Mouse (Mus musculus): Measurements from ENCODE around the gene Smo.

Gene Smo

DNA sequence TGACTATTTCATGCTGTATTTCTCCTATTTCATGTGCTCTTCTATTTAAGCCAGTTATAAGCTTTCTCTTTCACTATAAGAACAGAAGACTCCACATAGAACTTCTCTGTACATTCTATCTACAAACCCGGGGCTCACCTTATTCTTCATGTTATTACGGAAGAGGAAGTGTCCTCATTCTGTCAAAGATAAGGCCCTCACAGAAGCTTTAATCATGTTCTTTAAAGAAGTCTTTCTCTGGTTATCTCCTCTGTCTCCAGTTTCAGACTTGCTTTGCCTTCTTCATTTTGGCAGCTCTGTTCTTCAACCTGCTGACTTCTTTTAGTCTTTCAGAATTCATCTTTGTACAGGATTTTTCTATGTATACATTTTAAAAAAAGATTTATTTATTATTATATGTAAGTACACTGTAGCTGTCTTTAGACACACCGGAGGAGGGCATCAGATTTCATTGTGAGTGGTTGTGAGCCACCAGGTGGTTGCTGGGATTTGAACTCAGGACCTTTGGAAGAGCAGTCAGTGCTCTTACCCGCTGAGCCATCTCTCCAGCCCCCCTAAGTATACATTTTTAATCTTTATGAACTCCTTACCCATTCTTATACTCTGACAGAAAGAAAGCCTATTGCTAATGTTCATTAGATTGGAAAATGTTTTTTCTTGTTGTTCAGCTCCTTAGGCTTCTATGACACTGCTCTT lies 41.4 kb downstream of the Smo start:
- DNase-seq (ENCODE audit: low spot score) = no peak

DNA sequence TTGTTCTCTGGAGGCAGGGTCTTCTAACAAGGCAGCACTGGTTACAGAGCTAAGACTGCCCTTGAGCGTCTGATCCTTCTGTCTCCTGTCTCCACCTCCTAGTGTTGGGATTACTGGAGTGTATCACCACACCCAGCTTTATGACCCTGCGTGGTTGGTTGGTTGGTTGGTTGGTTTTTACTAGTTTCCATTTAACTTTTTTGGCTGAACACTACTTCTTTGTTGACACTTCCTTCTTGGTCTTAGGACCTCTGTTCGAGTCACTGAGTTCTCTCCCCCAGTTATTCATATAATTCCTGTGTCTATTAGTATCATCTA lies 41.9 kb downstream of the Smo start:
- DNase-seq (ENCODE audit: low spot score) = no peak

DNA sequence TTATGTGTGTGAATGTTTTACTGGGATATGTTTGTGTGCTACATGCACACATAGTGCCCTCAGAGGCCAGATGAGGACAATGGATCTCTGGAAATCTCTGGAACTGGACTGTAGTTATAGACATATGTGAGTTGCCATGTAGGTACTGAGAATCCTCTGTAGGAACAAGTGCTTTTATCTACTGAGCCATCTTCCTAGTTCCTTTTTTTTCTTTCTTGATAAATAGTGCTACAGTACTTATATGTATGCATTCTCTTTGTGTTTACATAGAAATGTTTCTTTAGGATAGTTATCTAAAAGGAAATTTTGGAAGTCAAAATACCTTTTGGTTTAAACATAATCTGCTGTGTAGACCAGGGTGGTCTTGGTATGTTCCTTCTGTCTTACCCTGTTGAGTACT lies 44.8 kb downstream of the Smo start:
- DNase-seq (ENCODE audit: low spot score) = no peak

- DNase-seq (ENCODE audit: low spot score) = no peak
Observed at GRCm38 (mm10) chr6:29780571-29780970, 45.3 kb downstream of the Smo start.

DNA sequence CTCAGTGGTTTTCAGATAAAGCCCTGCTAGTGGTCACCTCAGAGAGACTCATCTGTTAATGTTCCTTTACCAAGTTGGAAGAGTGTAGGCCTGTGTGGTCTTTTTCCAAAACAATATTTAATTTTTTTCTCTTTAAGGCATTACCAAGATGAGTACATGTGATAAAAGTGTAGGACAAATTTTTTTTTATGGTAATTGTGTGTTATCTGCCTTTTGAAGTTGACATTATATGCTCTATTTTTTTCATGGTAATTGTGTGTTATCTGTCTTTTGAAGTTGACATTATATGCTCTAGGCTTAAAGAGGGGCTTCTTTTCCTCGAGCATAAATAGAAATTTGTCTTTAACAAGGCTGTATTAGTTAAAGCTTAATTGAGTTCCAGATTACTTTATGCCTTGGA lies 46.9 kb downstream of the Smo start:
- no peak for DNase-seq (ENCODE audit: low spot score)

DNA sequence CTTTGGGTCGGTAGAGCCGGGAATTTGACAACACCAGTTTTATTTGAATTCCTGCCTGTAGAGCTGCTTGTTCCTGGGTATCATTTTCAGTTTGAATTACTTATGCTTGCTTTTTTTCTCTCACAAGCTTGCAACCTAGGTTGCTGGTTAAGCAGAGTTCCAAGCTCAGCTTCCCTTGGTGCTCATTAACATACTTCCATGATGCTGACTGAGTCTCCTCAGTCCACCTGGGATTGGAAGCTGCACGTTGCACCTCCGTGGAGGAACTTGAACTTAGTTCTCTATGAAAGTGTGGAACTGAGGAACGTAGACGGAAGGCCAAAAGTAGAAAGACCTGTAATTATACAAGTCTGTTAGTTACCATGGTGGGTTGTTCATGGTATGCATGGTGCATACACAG lies 48.7 kb downstream of the Smo start:
- DNase-seq (ENCODE audit: low spot score) = no peak

- DNase-seq (ENCODE audit: low spot score) = no peak
Observed at GRCm38 (mm10) chr6:29784413-29785021, 49.2 kb downstream of the Smo start.

- no peak for DNase-seq (ENCODE audit: low spot score)
Observed at GRCm38 (mm10) chr6:29785759-29786158, 50.5 kb downstream of the Smo start.

DNA sequence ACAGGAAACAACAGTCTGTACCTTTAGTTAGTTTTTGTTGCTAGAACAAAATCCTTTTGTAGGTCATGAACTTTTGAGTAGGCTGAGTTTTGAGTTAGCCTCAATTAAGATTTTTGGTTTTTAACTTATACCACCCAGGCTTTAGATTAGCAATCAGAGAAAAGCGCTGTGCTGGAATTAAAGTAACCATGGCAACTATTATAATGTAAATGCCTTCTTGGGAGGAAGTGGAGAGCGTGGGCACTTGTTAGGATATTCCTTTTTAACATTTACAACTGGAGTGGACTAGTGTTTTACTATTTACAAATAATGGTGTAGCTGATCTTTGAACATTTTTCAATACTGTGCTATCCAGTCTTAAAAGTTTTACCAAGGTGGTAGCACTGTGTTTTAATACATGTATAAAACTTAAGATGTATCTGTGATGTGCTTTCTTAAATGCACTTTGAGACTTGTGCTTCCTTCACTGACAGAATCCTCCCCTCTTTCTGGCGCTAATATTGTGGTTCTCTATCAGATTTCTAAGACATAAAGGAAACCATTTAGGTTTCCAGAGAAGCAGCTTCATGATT lies 53.6 kb downstream of the Smo start:
- DNase-seq (ENCODE audit: low spot score) = no peak

GRCm38 (mm10) chr6:29790014-29790698 lies 54.9 kb downstream of the Smo start:
- DNase-seq (ENCODE audit: low spot score) = no peak

- no peak for DNase-seq (ENCODE audit: low spot score)
Observed at GRCm38 (mm10) chr6:29793520-29793919, 58.2 kb downstream of the Smo start.

DNA sequence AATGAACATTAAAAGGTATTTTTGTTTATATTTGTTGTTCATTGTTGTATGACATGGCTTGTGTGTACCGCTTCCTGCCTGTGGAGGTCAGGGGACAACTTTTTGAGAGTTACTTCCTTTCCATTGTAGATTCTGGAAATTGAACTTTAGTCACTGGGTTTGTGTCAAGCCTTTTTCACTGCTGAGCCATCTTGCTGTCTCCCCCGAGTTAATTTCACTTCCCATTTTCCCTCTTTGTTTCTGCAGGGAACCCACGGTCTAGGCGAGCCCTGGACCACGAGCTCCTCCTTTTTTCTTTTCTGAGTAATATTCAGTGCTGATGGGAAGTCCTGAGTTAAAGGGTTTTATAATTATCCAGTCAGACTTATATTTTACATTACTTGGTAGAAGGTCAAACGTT lies 59.3 kb downstream of the Smo start:
- no peak for DNase-seq (ENCODE audit: low spot score)

GRCm38 (mm10) chr6:29802979-29803378 lies 67.7 kb downstream of the Smo start:
- no peak for DNase-seq (ENCODE audit: low spot score)

GRCm38 (mm10) chr6:29804006-29804405 lies 68.7 kb downstream of the Smo start:
- no peak for DNase-seq (ENCODE audit: low spot score)

- DNase-seq (ENCODE audit: low spot score) = no peak
Observed at GRCm38 (mm10) chr6:29805381-29805780, 70.1 kb downstream of the Smo start.

Measured in yolk sac, embryonic 10.5 days (tissue).